18 mouse cellular contexts compared by ENCODE assay signal in the genomic region with DNA sequence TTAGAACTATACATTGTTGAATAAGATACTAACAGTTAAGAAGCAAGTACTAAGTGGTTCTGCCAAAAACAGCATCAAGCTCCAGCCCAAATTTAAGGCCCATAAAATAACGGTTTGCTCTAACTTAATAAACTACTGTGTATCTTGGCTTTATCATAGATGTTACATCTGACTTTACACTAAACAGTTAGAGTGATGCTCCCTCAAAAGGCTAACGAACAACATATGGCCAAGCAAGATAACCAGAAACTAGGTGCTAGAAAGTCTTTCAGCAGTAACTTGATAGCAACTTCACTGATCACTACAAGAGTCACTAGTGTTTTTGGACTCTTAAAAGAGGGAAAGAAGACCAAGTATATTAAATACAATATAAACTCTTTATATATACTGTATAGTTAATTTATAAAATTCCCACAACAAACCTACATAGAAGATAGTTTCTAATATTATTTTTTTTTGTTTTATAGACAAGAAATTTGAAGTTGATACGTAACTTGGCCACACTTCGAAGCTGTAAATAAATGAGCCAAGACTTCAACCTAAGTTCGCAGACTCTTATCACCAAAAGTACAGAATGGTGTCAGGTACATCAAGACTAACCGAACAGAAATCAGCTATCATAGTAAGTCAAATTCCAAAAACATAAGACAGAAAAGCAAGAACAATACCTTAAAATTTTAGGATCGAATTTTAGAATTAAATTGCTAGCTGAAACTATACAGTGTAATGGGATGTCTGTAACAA.
DNase-seq lines count a peak whose midpoint lies in the region; ATAC-seq lines count a peak whose summit lies in the region.
"Had no signal": no experiment of that assay in that cellular context is flagged by ENCODE, and none has a peak within 500 bp of the region (broad histone marks: within the 10 kb centered on the region; RNA-seq: fewer than 3 reads in every experiment).

No protein-coding gene starts in this region.

- no peaks in the 10 kb centered on the region for H3K27me3 ChIP-seq in heart, embryonic 11.5 days (ENCODE audit: control insufficient read depth, insufficient read depth, low read length)
- no peaks in the 10 kb centered on the region for H3K27me3 ChIP-seq in erythroblast, embryonic 14.5 days (ENCODE audit: control insufficient read depth)
- no peaks in the 10 kb centered on the region for H3K27me3 ChIP-seq in liver, embryonic 16.5 days (ENCODE audit: control insufficient read depth, insufficient read depth, low read depth, low read length)
- H3K27me3 ChIP-seq in hindbrain, embryonic 13.5 days: no peaks in the 10 kb centered on the region
- H3K27me3 ChIP-seq: embryonic facial prominence, embryonic 15.5 days; forebrain, embryonic 13.5 days; neural tube, embryonic 13.5 days had no signal

- no peaks in the 10 kb centered on the region for H3K9me3 ChIP-seq in heart, embryonic 11.5 days (replicated peaks; ENCODE audit: control insufficient read depth, low read length)
- H3K9me3 ChIP-seq in erythroblast, embryonic 14.5 days (ENCODE audit: control insufficient read depth, low read length): peaks cover 2% of the 10 kb centered on the region; the same call in 1 of the 2 replicates
- H3K9me3 ChIP-seq in liver, embryonic 16.5 days (replicated peaks; ENCODE audit: control insufficient read depth, low read length): no peaks in the 10 kb centered on the region
- no peaks in the 10 kb centered on the region for H3K9me3 ChIP-seq in hindbrain, embryonic 13.5 days
- H3K9me3 ChIP-seq: embryonic facial prominence, embryonic 15.5 days; forebrain, embryonic 13.5 days; heart, embryonic 10.5 days; neural tube, embryonic 13.5 days had no signal

- peak overlapping the region; percentile 57; the same call in 1 of the 2 replicates for H3K27ac ChIP-seq in heart, embryonic 11.5 days (ENCODE audit: low read depth, low read length)
- peak overlapping the region; percentile 96 for H3K27ac ChIP-seq in liver, embryonic 16.5 days (ENCODE audit: low read length)
- H3K27ac ChIP-seq in hindbrain, embryonic 13.5 days: no peak overlapping the region
- H3K27ac ChIP-seq: embryonic facial prominence, embryonic 15.5 days; forebrain, embryonic 13.5 days; heart, embryonic 10.5 days; hindbrain, embryonic 14.5 days; kidney, postnatal 0 days; layer of hippocampus, adult 2 months; neural tube, embryonic 13.5 days had no signal

- WGBS in heart, embryonic 11.5 days (ENCODE audit: insufficient replicate concordance): 75% methylated on average over 7 of the region's 7 CpGs
- WGBS in liver, embryonic 16.5 days (ENCODE audit: insufficient replicate concordance): 24% methylated on average over 7 of the region's 7 CpGs
- 96% methylated on average over 7 of the region's 7 CpGs for WGBS in hindbrain, embryonic 13.5 days

- H3K9ac ChIP-seq in heart, embryonic 11.5 days (ENCODE audit: low read depth, low read length): no peak overlapping the region
- peak overlapping the region; percentile 53 for H3K9ac ChIP-seq in liver, embryonic 16.5 days (ENCODE audit: low read depth, low read length)
- H3K9ac ChIP-seq in hindbrain, embryonic 13.5 days: no peak overlapping the region
- H3K9ac ChIP-seq: embryonic facial prominence, embryonic 15.5 days; forebrain, embryonic 13.5 days; hindbrain, embryonic 14.5 days; neural tube, embryonic 13.5 days had no signal

- peaks cover 3% of the 10 kb centered on the region; the same call in 1 of the 2 replicates for H3K36me3 ChIP-seq in heart, embryonic 11.5 days (ENCODE audit: control insufficient read depth, insufficient read depth, low read length)
- peaks cover 83% of the 10 kb centered on the region for H3K36me3 ChIP-seq in erythroblast, embryonic 14.5 days (ENCODE audit: control insufficient read depth)
- H3K36me3 ChIP-seq in liver, embryonic 16.5 days (ENCODE audit: control insufficient read depth, insufficient read depth): peaks cover 20% of the 10 kb centered on the region
- peaks cover 6% of the 10 kb centered on the region for H3K36me3 ChIP-seq in hindbrain, embryonic 13.5 days

- H3K4me2 ChIP-seq in heart, embryonic 11.5 days: no peak overlapping the region
- peak overlapping the region; percentile 57 for H3K4me2 ChIP-seq in liver, embryonic 16.5 days (ENCODE audit: low read depth, low read length)
- no peak overlapping the region for H3K4me2 ChIP-seq in hindbrain, embryonic 13.5 days
- H3K4me2 ChIP-seq: embryonic facial prominence, embryonic 15.5 days; forebrain, embryonic 13.5 days; hindbrain, embryonic 14.5 days; neural tube, embryonic 13.5 days had no signal

- H3K4me3 ChIP-seq in heart, embryonic 11.5 days (ENCODE audit: low read depth, low read length): no peak overlapping the region
- peak overlapping the region; percentile 47 for H3K4me3 ChIP-seq in erythroblast, embryonic 14.5 days (replicated peaks)
- H3K4me3 ChIP-seq in liver, embryonic 16.5 days (ENCODE audit: low read depth, low read length): peak overlapping the region; percentile 23; the same call in 1 of the 2 replicates
- H3K4me3 ChIP-seq in hindbrain, embryonic 13.5 days: no peak overlapping the region
- H3K4me3 ChIP-seq: embryonic facial prominence, embryonic 15.5 days; forebrain, embryonic 13.5 days; heart, embryonic 10.5 days; layer of hippocampus, adult 2 months; neural tube, embryonic 13.5 days had no signal

- DNase-seq in heart, adult 18-20 months: no peak
- peak; percentile 89 for DNase-seq in MEL-GATA-1-ER (ENCODE audit: extremely low read depth, low read depth)
- DNase-seq in cerebellum, adult 11-12 months: no peak
- DNase-seq in T-cell, adult 2 months (ENCODE audit: low spot score): no peak
- DNase-seq: cerebellum, adult 18-20 months; cerebellum, postnatal 25 days; heart, postnatal 14 days had no signal

- peak; percentile 91 for ATAC-seq in heart, embryonic 11.5 days (replicated peaks; ENCODE audit: insufficient number of reproducible peaks, low FRiP score, low TSS enrichment)
- peak; percentile 95 for ATAC-seq in liver, embryonic 16.5 days (ENCODE audit: low read depth)
- ATAC-seq in hindbrain, embryonic 13.5 days (ENCODE audit: low FRiP score): no peak
- ATAC-seq: forebrain, embryonic 13.5 days had no signal

- no peaks in the 10 kb centered on the region for H3K4me1 ChIP-seq in heart, embryonic 11.5 days (ENCODE audit: control insufficient read depth, insufficient read depth, low read length)
- peaks cover 80% of the 10 kb centered on the region for H3K4me1 ChIP-seq in erythroblast, embryonic 14.5 days (ENCODE audit: control insufficient read depth)
- peaks cover 29% of the 10 kb centered on the region for H3K4me1 ChIP-seq in liver, embryonic 16.5 days (ENCODE audit: control insufficient read depth, low read depth, low read length)
- H3K4me1 ChIP-seq in hindbrain, embryonic 13.5 days (replicated peaks): no peaks in the 10 kb centered on the region; the same call in 1 of the 2 replicates
- H3K4me1 ChIP-seq: embryonic facial prominence, embryonic 15.5 days; forebrain, embryonic 13.5 days; heart, embryonic 10.5 days; neural tube, embryonic 13.5 days had no signal

Comparison
In these comparisons a context has a peak if more than half of its experiments do, and no peak if none do; other contexts are left out.
1. H3K4me3 ChIP-seq: peak in erythroblast, embryonic 14.5 days (single experiment) and liver, embryonic 16.5 days (single experiment); none in heart, embryonic 11.5 days (single experiment) and hindbrain, embryonic 13.5 days (single experiment).